Mouse (Mus musculus) lung, adult 2 months (tissue): ENCODE results near the gene Tmem107.

Source experiments
- CTCF ChIP-seq: fragments of 200-500 bp; IDR thresholded peaks from 2 replicates; pipeline ENCODE4 v1.5.1; 2011; ENCODE audit warnings: mild to moderate bottlenecking, low read length, control low read depth; ENCODE audit not compliant: insufficient read depth
- POLR2A ChIP-seq: fragments of 200-500 bp; IDR thresholded peaks from 2 replicates; pipeline ENCODE4 v1.6.1; 2011; ENCODE audit warnings: low read depth, mild to moderate bottlenecking, control low read depth, low read length, borderline replicate concordance; ENCODE audit errors: extremely low read depth

DNA sequence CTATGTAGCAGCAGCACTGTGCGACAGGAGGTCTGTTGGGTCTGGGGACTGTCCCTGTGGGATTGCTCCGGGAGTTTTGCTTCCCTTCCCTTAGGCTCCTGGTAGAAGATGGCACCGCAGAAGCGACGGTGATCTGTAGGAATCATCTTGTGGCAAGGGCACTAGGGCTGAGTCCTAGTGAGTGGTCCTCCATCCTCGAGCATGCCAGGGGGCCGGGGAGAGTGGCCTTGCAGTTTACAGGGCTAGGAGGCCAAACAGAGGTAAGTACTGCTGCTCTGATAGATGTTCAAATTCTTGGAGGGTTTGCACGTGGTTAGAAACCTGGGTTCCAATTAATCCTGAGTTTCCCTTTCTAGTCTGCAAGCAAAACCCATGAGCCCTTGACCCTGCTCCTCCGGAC, 35.2 kb upstream of the Tmem107 start:
- TF ChIP-seq CTCF (no peak), POLR2A (no peak)
